Mouse (Mus musculus): ENCODE data around the gene Smad1.

GRCm38 (mm10) chr8:79331017-79331416, 68.3 kb downstream of the Smad1 start:
- TF ChIP-seq CTCF (IDR thresholded peaks at IDR 0.05; ENCODE audit: low read depth), result no peak
- no peak for TF ChIP-seq EP300 (IDR thresholded peaks at IDR 0.05; ENCODE audit: low read depth)
